27 mouse cellular contexts compared by ENCODE assay signal in the genomic region with DNA sequence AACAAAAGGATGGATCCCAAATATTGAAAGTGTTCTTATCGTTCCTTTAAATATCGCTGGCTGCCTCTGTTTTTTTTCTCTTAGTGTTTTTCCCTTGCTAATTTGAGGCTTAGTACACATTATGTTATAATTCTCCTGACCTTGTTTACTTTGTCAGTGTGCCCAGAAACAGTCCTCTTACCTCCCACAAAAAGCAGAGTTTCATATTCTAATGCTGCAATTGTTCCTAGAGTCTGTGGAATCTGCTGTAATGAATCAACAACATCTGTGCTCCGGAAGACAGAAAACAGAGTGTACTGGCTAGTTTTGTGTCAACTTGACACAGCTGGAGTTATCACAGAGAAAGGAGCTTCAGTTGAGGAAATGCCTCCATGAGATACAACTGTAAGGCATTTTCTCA.
DNase-seq lines count a peak whose midpoint lies in the region; ATAC-seq and TF ChIP-seq lines count a peak whose summit lies in the region.
"Had no signal": no experiment of that assay in that cellular context is flagged by ENCODE, and none has a peak within 500 bp of the region (broad histone marks: within the 10 kb centered on the region; RNA-seq: fewer than 3 reads in every experiment).

No protein-coding gene starts in this region.

- peak; percentile 30 for DNase-seq in heart, adult 8-10 months (ENCODE audit: low spot score)
- DNase-seq in heart, postnatal 25 days (ENCODE audit: low spot score) = no peak
- peak; percentile 83 for DNase-seq in liver, adult 2 months (ENCODE audit: extremely low read depth, low read depth, low spot score)
- DNase-seq in liver (no peak), MN1 (ENCODE audit: low spot score) (peak; percentile 75)
- DNase-seq in urinary bladder, adult 18-20 months (ENCODE audit: low spot score in 2 of 2) = no peak
- DNase-seq in testis, postnatal 14 days (ENCODE audit: low spot score) = no peak
- DNase-seq: adrenal gland, postnatal 10 days; cerebellum, adult 8-10 months; cerebellum, postnatal 25 days; gastrocnemius, postnatal 25 days; heart, adult 2 months; heart, postnatal 14 days; kidney, adult 18-20 months; layer of hippocampus, postnatal 36 days; left cerebral cortex, postnatal 4 days; retina, postnatal 1 day; right cerebral cortex, postnatal 25 days; thymus, postnatal 25 days had no signal

- H3K27me3 ChIP-seq in liver, adult 2 months (ENCODE audit: control insufficient read depth, insufficient read depth, low read length) = no peaks in the 10 kb centered on the region
- no peaks in the 10 kb centered on the region for H3K27me3 ChIP-seq in embryonic facial prominence, embryonic 15.5 days
- H3K27me3 ChIP-seq: forebrain, embryonic 13.5 days; liver, embryonic 15.5 days; midbrain, embryonic 15.5 days; neural tube, embryonic 15.5 days; stomach, embryonic 15.5 days had no signal

- no peaks in the 10 kb centered on the region for H3K36me3 ChIP-seq in liver, adult 2 months (ENCODE audit: control insufficient read depth, insufficient read depth, low read length)
- no peaks in the 10 kb centered on the region for H3K36me3 ChIP-seq in embryonic facial prominence, embryonic 15.5 days
- H3K36me3 ChIP-seq: liver, embryonic 15.5 days; midbrain, embryonic 15.5 days; neural tube, embryonic 15.5 days; stomach, embryonic 15.5 days had no signal

- WGBS in liver, adult 2 months = 18% methylated on average over 3 of the region's 3 CpGs
- 66% methylated on average over 3 of the region's 3 CpGs for WGBS in embryonic facial prominence, embryonic 15.5 days

- H3K27ac ChIP-seq in liver, adult 2 months (replicated peaks; ENCODE audit: insufficient read depth, low read depth, low read length) = no peak overlapping the region
- H3K27ac ChIP-seq in embryonic facial prominence, embryonic 15.5 days (replicated peaks) = 0 out of 2 replicates have a peak overlapping the region, but pooled peaks have one; percentile 7
- H3K27ac ChIP-seq: forebrain, embryonic 13.5 days; heart, adult 2 months; liver, embryonic 15.5 days; midbrain, embryonic 15.5 days; neural tube, embryonic 15.5 days; stomach, embryonic 15.5 days had no signal

- intact Hi-C loops in heart, postnatal 25 days (cut with DNase I) = no loop called here

- H3K4me2 ChIP-seq in embryonic facial prominence, embryonic 15.5 days (replicated peaks) = no peak overlapping the region
- H3K4me2 ChIP-seq: forebrain, embryonic 13.5 days; liver, embryonic 15.5 days; midbrain, embryonic 15.5 days; neural tube, embryonic 15.5 days; stomach, embryonic 15.5 days had no signal

- TF ChIP-seq POLR2A in liver, adult 2 months (IDR thresholded peaks at IDR 0.05; ENCODE audit: extremely low read depth, insufficient read depth, low read length) = no peak

- H3K4me3 ChIP-seq in liver, adult 2 months (ENCODE audit: insufficient read depth, low read depth, low read length) = no peak overlapping the region
- no peak overlapping the region for H3K4me3 ChIP-seq in embryonic facial prominence, embryonic 15.5 days (replicated peaks)
- H3K4me3 ChIP-seq: forebrain, embryonic 13.5 days; heart, adult 2 months; liver, embryonic 15.5 days; midbrain, embryonic 15.5 days; neural tube, embryonic 15.5 days; stomach, embryonic 15.5 days had no signal

- peaks cover 6% of the 10 kb centered on the region for H3K4me1 ChIP-seq in liver, adult 2 months (ENCODE audit: control insufficient read depth, insufficient read depth, low read length)
- 0 out of 2 replicates have a peak, but pooled peaks cover 4% of the 10 kb centered on the region for H3K4me1 ChIP-seq in embryonic facial prominence, embryonic 15.5 days
- H3K4me1 ChIP-seq: forebrain, embryonic 13.5 days; liver, embryonic 15.5 days; midbrain, embryonic 15.5 days; neural tube, embryonic 15.5 days; stomach, embryonic 15.5 days had no signal

- H3K9ac ChIP-seq in liver, adult 2 months (ENCODE audit: low read depth, low read length) = no peak overlapping the region
- H3K9ac ChIP-seq in embryonic facial prominence, embryonic 15.5 days = no peak overlapping the region
- H3K9ac ChIP-seq: forebrain, embryonic 13.5 days; liver, embryonic 15.5 days; midbrain, embryonic 15.5 days; neural tube, embryonic 15.5 days; stomach, embryonic 15.5 days had no signal

- no peaks in the 10 kb centered on the region for H3K79me2 ChIP-seq in liver, adult 2 months (ENCODE audit: control insufficient read depth, insufficient read depth, low read length)

- peaks cover 11% of the 10 kb centered on the region; the same call in 1 of the 2 replicates for H3K9me3 ChIP-seq in embryonic facial prominence, embryonic 15.5 days (replicated peaks)
- H3K9me3 ChIP-seq: liver, embryonic 15.5 days; stomach, embryonic 15.5 days had no signal

- ATAC-seq in embryonic facial prominence, embryonic 15.5 days (ENCODE audit: insufficient number of reproducible peaks, low FRiP score, low TSS enrichment, low read depth) = no peak
- ATAC-seq: CD4-positive, CD25-positive, alpha-beta regulatory T cell, adult 4 months; forebrain, embryonic 13.5 days; hindbrain, embryonic 16.5 days; midbrain, embryonic 15.5 days had no signal

- no peak for TF ChIP-seq CTCF in liver, adult 2 months (IDR thresholded peaks at IDR 0.05; ENCODE audit: low read depth, low read length)

Comparison
In these comparisons a context has a peak if more than half of its experiments do, and no peak if none do; other contexts are left out.
1. DNase-seq: peak in heart, adult 8-10 months (single experiment), liver, adult 2 months (single experiment) and MN1 (single experiment); none in heart, postnatal 25 days (single experiment), liver (single experiment), urinary bladder, adult 18-20 months (0 of 2) and testis, postnatal 14 days (single experiment).